ENCODE assay signal across 22 mouse cellular contexts in the genomic region with DNA sequence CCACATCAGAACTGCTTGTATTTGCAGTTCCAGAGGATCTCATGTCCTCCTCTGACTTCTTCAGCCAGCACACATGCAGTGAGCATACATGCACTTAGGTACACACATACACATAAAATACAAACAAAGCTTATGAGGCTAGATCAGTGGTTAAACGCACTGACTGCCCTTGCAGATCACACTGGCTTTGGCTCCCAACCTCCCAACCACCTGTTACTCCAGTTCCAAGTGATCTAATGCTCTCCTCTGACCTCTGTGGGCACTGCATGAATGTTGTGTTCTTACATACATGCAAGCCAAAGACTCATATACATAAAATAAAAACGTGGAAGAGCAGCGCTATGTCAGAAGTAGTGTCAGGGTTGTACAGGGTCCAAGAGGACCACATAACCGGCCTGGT.
DNase-seq lines count a peak whose midpoint lies in the region; ATAC-seq and TF ChIP-seq lines count a peak whose summit lies in the region.
"Had no signal": no experiment of that assay in that cellular context is flagged by ENCODE, and none has a peak within 500 bp of the region (broad histone marks: within the 10 kb centered on the region; RNA-seq: fewer than 3 reads in every experiment).

No protein-coding gene starts in this region.

- H3K9me3 ChIP-seq in embryonic facial prominence, embryonic 13.5 days = no peaks in the 10 kb centered on the region
- no peaks in the 10 kb centered on the region for H3K9me3 ChIP-seq in embryonic facial prominence, embryonic 10.5 days
- no peaks in the 10 kb centered on the region for H3K9me3 ChIP-seq in heart, embryonic 11.5 days (replicated peaks; ENCODE audit: control insufficient read depth, low read length)
- no peaks in the 10 kb centered on the region for H3K9me3 ChIP-seq in embryonic facial prominence, embryonic 15.5 days (replicated peaks)
- H3K9me3 ChIP-seq: G1E had no signal

- DNase-seq in embryonic facial prominence, embryonic 10.5 days (ENCODE audit: low spot score) = no peak
- DNase-seq in heart, adult 11 months = peak; percentile 40
- no peak for DNase-seq in lung, postnatal 36 days
- no peak for DNase-seq in layer of hippocampus, postnatal 10 days (ENCODE audit: low spot score in 2 of 2)
- DNase-seq: adrenal gland, adult 2 months; adrenal gland, adult 8-10 months; adrenal gland, postnatal 10 days; adrenal gland, postnatal 14 days; adrenal gland, postnatal 25 days; adrenal gland, postnatal 36 days; B cell, adult 2 months; cerebellum, adult 11 months; cerebellum, adult 11-12 months had no signal

- peak overlapping the region; percentile 51 for H3K27ac ChIP-seq in embryonic facial prominence, embryonic 13.5 days
- H3K27ac ChIP-seq in embryonic facial prominence, embryonic 10.5 days (replicated peaks) = no peak overlapping the region
- no peak overlapping the region for H3K27ac ChIP-seq in heart, embryonic 11.5 days (ENCODE audit: low read depth, low read length)
- peak overlapping the region; percentile 63; the same call in 1 of the 2 replicates for H3K27ac ChIP-seq in embryonic facial prominence, embryonic 15.5 days (replicated peaks)

- no peaks in the 10 kb centered on the region for H3K79me2 ChIP-seq in myocyte (ENCODE audit: control insufficient read depth, insufficient read depth)

- no peak for ATAC-seq in embryonic facial prominence, embryonic 13.5 days (ENCODE audit: insufficient number of reproducible peaks, insufficient read depth, low FRiP score, low TSS enrichment, low read depth)
- no peak for ATAC-seq in heart, embryonic 11.5 days (replicated peaks; ENCODE audit: insufficient number of reproducible peaks, low FRiP score, low TSS enrichment)
- ATAC-seq in embryonic facial prominence, embryonic 15.5 days (ENCODE audit: insufficient number of reproducible peaks, low FRiP score, low TSS enrichment, low read depth) = no peak
- ATAC-seq: activated CD4-positive, CD25-positive, alpha-beta regulatory T cell, adult 4 months; CD4-positive, CD25-positive, alpha-beta regulatory T cell, adult 4 months; Patski had no signal

- peaks cover 15% of the 10 kb centered on the region for H3K4me1 ChIP-seq in embryonic facial prominence, embryonic 13.5 days
- no peaks in the 10 kb centered on the region for H3K4me1 ChIP-seq in embryonic facial prominence, embryonic 10.5 days
- no peaks in the 10 kb centered on the region for H3K4me1 ChIP-seq in heart, embryonic 11.5 days (ENCODE audit: control insufficient read depth, insufficient read depth, low read length)
- H3K4me1 ChIP-seq in embryonic facial prominence, embryonic 15.5 days = 0 out of 2 replicates have a peak, but pooled peaks cover 5% of the 10 kb centered on the region

- H3K9ac ChIP-seq in embryonic facial prominence, embryonic 13.5 days = no peak overlapping the region
- H3K9ac ChIP-seq in heart, embryonic 11.5 days (ENCODE audit: low read depth, low read length) = no peak overlapping the region
- H3K9ac ChIP-seq in embryonic facial prominence, embryonic 15.5 days = no peak overlapping the region

- H3K36me3 ChIP-seq in embryonic facial prominence, embryonic 13.5 days = no peaks in the 10 kb centered on the region
- H3K36me3 ChIP-seq in embryonic facial prominence, embryonic 10.5 days (replicated peaks) = no peaks in the 10 kb centered on the region
- no peaks in the 10 kb centered on the region for H3K36me3 ChIP-seq in heart, embryonic 11.5 days (ENCODE audit: control insufficient read depth, insufficient read depth, low read length)
- H3K36me3 ChIP-seq in embryonic facial prominence, embryonic 15.5 days = no peaks in the 10 kb centered on the region
- no peaks in the 10 kb centered on the region for H3K36me3 ChIP-seq in myocyte (ENCODE audit: control insufficient read depth, insufficient read depth)
- H3K36me3 ChIP-seq: G1E had no signal

- WGBS in embryonic facial prominence, embryonic 13.5 days = 82% methylated on average over 4 of the region's 4 CpGs
- WGBS in embryonic facial prominence, embryonic 10.5 days = 88% methylated on average over 4 of the region's 4 CpGs
- WGBS in heart, embryonic 11.5 days (ENCODE audit: insufficient replicate concordance) = 77% methylated on average over 4 of the region's 4 CpGs
- 87% methylated on average over 4 of the region's 4 CpGs for WGBS in embryonic facial prominence, embryonic 15.5 days

- no peak for TF ChIP-seq POLR2A in myocyte (IDR thresholded peaks at IDR 0.05; ENCODE audit: insufficient read length, low read depth)

- H3K4me3 ChIP-seq in embryonic facial prominence, embryonic 13.5 days = no peak overlapping the region
- no peak overlapping the region for H3K4me3 ChIP-seq in embryonic facial prominence, embryonic 10.5 days
- H3K4me3 ChIP-seq in heart, embryonic 11.5 days (ENCODE audit: low read depth, low read length) = no peak overlapping the region
- no peak overlapping the region for H3K4me3 ChIP-seq in embryonic facial prominence, embryonic 15.5 days (replicated peaks)
- H3K4me3 ChIP-seq in myocyte = no peak overlapping the region

- H3ac ChIP-seq in myocyte (ENCODE audit: control insufficient read depth, insufficient read length) = no peak overlapping the region

- H3K4me2 ChIP-seq in embryonic facial prominence, embryonic 13.5 days = no peak overlapping the region
- H3K4me2 ChIP-seq in heart, embryonic 11.5 days = no peak overlapping the region
- H3K4me2 ChIP-seq in embryonic facial prominence, embryonic 15.5 days (replicated peaks) = no peak overlapping the region
- no peak overlapping the region for H3K4me2 ChIP-seq in myocyte (ENCODE audit: low read depth)

- no peaks in the 10 kb centered on the region for H3K27me3 ChIP-seq in embryonic facial prominence, embryonic 13.5 days
- no peaks in the 10 kb centered on the region for H3K27me3 ChIP-seq in embryonic facial prominence, embryonic 10.5 days (replicated peaks; ENCODE audit: low read depth, poor library complexity, severe bottlenecking)
- no peaks in the 10 kb centered on the region for H3K27me3 ChIP-seq in heart, embryonic 11.5 days (ENCODE audit: control insufficient read depth, insufficient read depth, low read length)
- H3K27me3 ChIP-seq in embryonic facial prominence, embryonic 15.5 days = no peaks in the 10 kb centered on the region
- no peaks in the 10 kb centered on the region for H3K27me3 ChIP-seq in myocyte (ENCODE audit: control insufficient read depth, insufficient read depth, insufficient read length)
- H3K27me3 ChIP-seq: CH12.LX had no signal

TF ChIP-seq in myocyte, 11 proteins besides CTCF, POLR2A, EP300 and RAD21:
- TF ChIP-seq MYOD1 (IDR thresholded peaks at IDR 0.05; ENCODE audit: control insufficient read depth in 1 of 3, insufficient read length in 2 of 3, low read depth in 2 of 3) = peak in 2 of 3 experiments; percentile 56 to 58
- TF ChIP-seq MAX (IDR thresholded peaks at IDR 0.05; ENCODE audit: low read depth) = no peak

Comparison
In these comparisons a context has a peak if more than half of its experiments do, and no peak if none do; other contexts are left out.
1. H3K27ac ChIP-seq: peak in embryonic facial prominence, embryonic 13.5 days (single experiment) and embryonic facial prominence, embryonic 15.5 days (single experiment); none in embryonic facial prominence, embryonic 10.5 days (single experiment) and heart, embryonic 11.5 days (single experiment).